Mouse (Mus musculus) MEL (cell line): ENCODE results near the gene Btbd10. TPM values are rescaled to one million over a fixed set of nuclear protein-coding genes. Genes with fewer than 3 reads are reported as not detected.

Source experiments
- DNase-seq: peaks from one replicate; pipeline ENCODE4 v3.0.0; 2011; ENCODE audit warnings: low read depth, low spot score
- H3K27ac ChIP-seq: 2 replicates; pipeline ENCODE4 v1.5.1; 2012; ENCODE audit warnings: low read depth, mild to moderate bottlenecking, control low read depth, low read length, moderate library complexity; ENCODE audit not compliant: control insufficient read depth
- H3K27me3 ChIP-seq, 2 experiments: fragments of 150-350 bp in 1 of 2; sonication (generic) in 1 of 2; 2 replicates each; pipeline ENCODE4 v1.6.1; 2012; ENCODE audit warnings: low read length in 2 of 2, mild to moderate bottlenecking in 2 of 2, improper control_type of control experiment in 1 of 2, moderate library complexity in 1 of 2; ENCODE audit not compliant: insufficient read depth in 2 of 2, control insufficient read depth in 1 of 2
- H3K36me3 ChIP-seq, 2 experiments: 2 replicates each; pipeline ENCODE4 v1.6.1; 2012 to 2014; ENCODE audit warnings: low read length in 2 of 2, improper control_type of control experiment in 1 of 2, inconsistent platforms in 1 of 2, mild to moderate bottlenecking in 1 of 2; ENCODE audit not compliant: insufficient read depth in 2 of 2, control insufficient read depth in 1 of 2
- H3K4me1 ChIP-seq, 2 experiments: fragments of 150-350 bp in 1 of 2; sonication (generic) in 1 of 2; 2 replicates each; pipeline ENCODE4 v1.6.1; 2012; ENCODE audit warnings: low read length in 2 of 2, improper control_type of control experiment in 1 of 2, mild to moderate bottlenecking in 1 of 2; ENCODE audit not compliant: insufficient read depth in 2 of 2, control insufficient read depth in 1 of 2
- H3K4me3 ChIP-seq, 2 experiments: fragments of 150-350 bp in 1 of 2; sonication (generic) in 1 of 2; 2 replicates each; pipeline ENCODE4 v1.5.1; 2012; ENCODE audit warnings: low read depth in 2 of 2, low read length in 2 of 2, mild to moderate bottlenecking in 2 of 2, moderate library complexity in 2 of 2, control low read depth in 1 of 2, improper control_type of control experiment in 1 of 2; ENCODE audit not compliant: control insufficient read depth in 1 of 2, insufficient read depth in 1 of 2
- H3K79me2 ChIP-seq: 2 replicates; pipeline ENCODE4 v1.6.1; 2012; ENCODE audit warnings: mild to moderate bottlenecking, low read length, moderate library complexity; ENCODE audit not compliant: control insufficient read depth, poor library complexity, insufficient read depth
- H3K9ac ChIP-seq: 2 replicates; pipeline ENCODE4 v1.6.1; 2012; ENCODE audit warnings: low read depth, mild to moderate bottlenecking, control low read depth, low read length, moderate library complexity; ENCODE audit not compliant: control insufficient read depth, poor library complexity, severe bottlenecking
- H3K9me3 ChIP-seq: fragments of 150-350 bp; sonication (generic); replicated peaks from 2 replicates; pipeline ENCODE4 v1.6.1; 2012; ENCODE audit warnings: mild to moderate bottlenecking, low read length, improper control_type of control experiment, moderate library complexity; ENCODE audit not compliant: insufficient read depth
- CHD1 ChIP-seq: IDR thresholded peaks from 2 replicates; pipeline ENCODE4 v1.6.1; 2012; ENCODE audit warnings: low read depth, mild to moderate bottlenecking, inconsistent platforms, low read length, improper control_type of control experiment
- CHD2 ChIP-seq: IDR thresholded peaks from 2 replicates; pipeline ENCODE4 v1.6.1; 2011; ENCODE audit warnings: low read length, improper control_type of control experiment
- GABPA ChIP-seq: IDR thresholded peaks from 2 replicates; pipeline ENCODE4 v1.6.1; 2012; ENCODE audit warnings: low read depth, mild to moderate bottlenecking, inconsistent platforms, low read length, improper control_type of control experiment, moderate library complexity
- GATA1 ChIP-seq: IDR thresholded peaks from 2 replicates; pipeline ENCODE4 v1.6.1; 2011; ENCODE audit warnings: low read depth, low read length, improper control_type of control experiment
- HCFC1 ChIP-seq: IDR thresholded peaks from 2 replicates; pipeline ENCODE4 v1.6.1; 2012; ENCODE audit warnings: low read depth, mild to moderate bottlenecking, inconsistent platforms, low read length, improper control_type of control experiment, moderate library complexity
- JUND ChIP-seq: IDR thresholded peaks from 2 replicates; pipeline ENCODE4 v1.6.1; 2011; ENCODE audit warnings: low read depth, mild to moderate bottlenecking, improper control_type of control experiment, low read length
- MAFK ChIP-seq: IDR thresholded peaks from 2 replicates; pipeline ENCODE4 v1.6.1; 2011; ENCODE audit warnings: low read depth, mild to moderate bottlenecking, low read length, improper control_type of control experiment, borderline replicate concordance
- MAX ChIP-seq: IDR thresholded peaks from 2 replicates; pipeline ENCODE4 v1.6.1; 2011; ENCODE audit warnings: low read length, improper control_type of control experiment
- MAZ ChIP-seq: IDR thresholded peaks from 2 replicates; pipeline ENCODE4 v1.6.1; 2012; ENCODE audit warnings: low read depth, mild to moderate bottlenecking, inconsistent platforms, low read length, improper control_type of control experiment
- MEF2A ChIP-seq: IDR thresholded peaks from 2 replicates; pipeline ENCODE4 v1.6.1; 2014; ENCODE audit warnings: low read depth, mild to moderate bottlenecking, inconsistent platforms, low read length, improper control_type of control experiment; ENCODE audit not compliant: poor library complexity, insufficient replicate concordance, severe bottlenecking; ENCODE audit errors: extremely low read depth
- MXI1 ChIP-seq: IDR thresholded peaks from 2 replicates; pipeline ENCODE4 v1.6.1; 2011; ENCODE audit warnings: mild to moderate bottlenecking, low read depth, low read length, improper control_type of control experiment
- MYB ChIP-seq: IDR thresholded peaks from 2 replicates; pipeline ENCODE4 v1.6.1; 2011; ENCODE audit warnings: mild to moderate bottlenecking, low read depth, low read length, improper control_type of control experiment
- MYC ChIP-seq: IDR thresholded peaks from 2 replicates; pipeline ENCODE4 v1.6.1; 2011; ENCODE audit warnings: low read depth, mild to moderate bottlenecking, low read length, improper control_type of control experiment, moderate library complexity
- NRF1 ChIP-seq: IDR thresholded peaks from 2 replicates; pipeline ENCODE4 v1.6.1; 2014; ENCODE audit warnings: low read depth, mild to moderate bottlenecking, inconsistent platforms, low read length, improper control_type of control experiment, moderate library complexity; ENCODE audit not compliant: poor library complexity, insufficient read depth, severe bottlenecking
- POLR2AphosphoS5 ChIP-seq: IDR thresholded peaks from 2 replicates; pipeline ENCODE4 v1.6.1; 2012; ENCODE audit warnings: low read depth, borderline replicate concordance, mild to moderate bottlenecking, inconsistent platforms, low read length, moderate library complexity, mixed read lengths
- RAD21 ChIP-seq: IDR thresholded peaks from 2 replicates; pipeline ENCODE4 v1.6.1; 2011; ENCODE audit warnings: mild to moderate bottlenecking, low read depth, low read length, improper control_type of control experiment
- SIN3A ChIP-seq: IDR thresholded peaks from 2 replicates; pipeline ENCODE4 v1.6.1; 2012; ENCODE audit warnings: low read length, improper control_type of control experiment, inconsistent platforms
- SMC3 ChIP-seq: IDR thresholded peaks from 2 replicates; pipeline ENCODE4 v1.6.1; 2011; ENCODE audit warnings: low read depth, low read length, improper control_type of control experiment
- TAL1 ChIP-seq: IDR thresholded peaks from 2 replicates; pipeline ENCODE4 v1.6.1; 2012; ENCODE audit warnings: mild to moderate bottlenecking, inconsistent platforms, low read length, moderate library complexity, mixed read lengths
- TBP ChIP-seq: IDR thresholded peaks from 2 replicates; pipeline ENCODE4 v1.8.0; 2011; ENCODE audit warnings: low read depth, low read length, improper control_type of control experiment
- TCF12 ChIP-seq: IDR thresholded peaks from 2 replicates; pipeline ENCODE4 v1.6.1; 2014; ENCODE audit warnings: low read depth, mild to moderate bottlenecking, inconsistent platforms, low read length, improper control_type of control experiment, moderate library complexity
- UBTF ChIP-seq: IDR thresholded peaks from 2 replicates; pipeline ENCODE4 v1.6.1; 2012; ENCODE audit warnings: low read depth, mild to moderate bottlenecking, inconsistent platforms, low read length, improper control_type of control experiment, moderate library complexity, borderline replicate concordance; ENCODE audit not compliant: insufficient read depth
- ZC3H11A ChIP-seq: IDR thresholded peaks from 2 replicates; pipeline ENCODE4 v1.6.1; 2012; ENCODE audit warnings: low read depth, mild to moderate bottlenecking, inconsistent platforms, low read length, improper control_type of control experiment
- ZMIZ1 ChIP-seq: IDR thresholded peaks from 2 replicates; pipeline ENCODE4 v1.6.1; 2012; ENCODE audit warnings: low read depth, mild to moderate bottlenecking, inconsistent platforms, low read length, improper control_type of control experiment, moderate library complexity
- ZNF384 ChIP-seq: IDR thresholded peaks from 2 replicates; pipeline ENCODE4 v1.6.1; 2012; ENCODE audit warnings: low read depth, mild to moderate bottlenecking, inconsistent platforms, low read length, improper control_type of control experiment
- polyA plus RNA-seq, 2 experiments: library from polyadenylated mRNA; stranded (reverse) in 1 of 2; unstranded in 1 of 2; fragments of >175 nt in 1 of 2; fragments of >200 nt in 1 of 2; gene quantifications; 2 replicates each; pipeline versions ENCODE4 v1.2.1 to v1.2.4; 2012; ENCODE audit warnings: low replicate concordance in 2 of 2, low read depth in 1 of 2; ENCODE audit not compliant: insufficient read length in 2 of 2, insufficient read depth in 1 of 2, missing spikeins in 1 of 2
- total RNA-seq: library from RNA; depleted of rRNA; stranded (reverse); fragments of 300-350 nt; gene quantifications from 2 replicates; pipeline ENCODE4 v1.2.3, GENCODE M21; 2012

Btbd10 gene
- total and polyA plus RNA-seq, 3 experiments = 9.8 to 15.7 TPM; not detected in 1

GRCm38 (mm10) chr7:113347271-113347670 lies 21.9 kb downstream of the Btbd10 start:
- Histone ChIP-seq H3K27ac (no peak overlapping the region), H3K79me2 (no peaks in the 10 kb centered on the region; the same call in 1 of the 2 replicates), H3K4me3 (no peak overlapping the region), H3K36me3 (peaks cover 0 to 18% of the 10 kb centered on the region in 2 experiments; a peak in 3 of 4 replicates), H3K27me3 (no peaks in the 10 kb centered on the region), H3K4me1 (peaks cover 2 to 8% of the 10 kb centered on the region in 2 experiments), H3K9ac (no peak overlapping the region), H3K9me3 (no peaks in the 10 kb centered on the region)
- TF ChIP-seq POLR2AphosphoS5 (no peak), GABPA (no peak), UBTF (no peak), MEF2A (no peak), NRF1 (no peak), TBP (no peak), MAFK (no peak), SIN3A (no peak), ZNF384 (no peak), MYC (no peak), TCF12 (no peak), JUND (no peak), MAZ (no peak), SMC3 (no peak), MAX (no peak), TAL1 (no peak)
- DNase-seq = no peak

- Histone ChIP-seq H3K4me3 (no peak overlapping the region), H3K27ac (no peak overlapping the region), H3K4me1 (no peaks in the 10 kb centered on the region), H3K9me3 (no peaks in the 10 kb centered on the region), H3K27me3 (no peaks in the 10 kb centered on the region), H3K9ac (no peak overlapping the region), H3K79me2 (no peaks in the 10 kb centered on the region), H3K36me3 (no peaks in the 10 kb centered on the region)
- no peak for DNase-seq
- TF ChIP-seq MEF2A (no peak), MAFK (no peak), ZNF384 (no peak), NRF1 (no peak), GABPA (no peak), POLR2AphosphoS5 (no peak), ZC3H11A (no peak), GATA1 (no peak), HCFC1 (no peak), CHD1 (no peak), CHD2 (no peak), UBTF (no peak), SMC3 (no peak), ZMIZ1 (no peak), MYB (no peak), TBP (no peak), MXI1 (no peak), RAD21 (no peak)
Measured at GRCm38 (mm10) chr7:113335250-113335649, 33.9 kb downstream of the Btbd10 start.
